Mouse (Mus musculus) hematopoietic stem cell, adult 5-6 weeks (primary cell): ENCODE results near the gene Prpf4. TPM values are rescaled to one million over a fixed set of nuclear protein-coding genes. Genes with fewer than 3 reads are reported as not detected.
A peak's percentile ranks its signal among the peaks of the same experiment; 100 is the strongest.

Source experiments
- ATAC-seq, 2 experiments: fragments of 125-278 bp in 1 of 2; replicated peaks in 1 of 2; 2 replicates each; pipeline ENCODE4 v1.8.0; 2016 to 2017; ENCODE audit warnings: inconsistent platforms in 2 of 2, mild to moderate bottlenecking in 2 of 2, moderate number of reproducible peaks in 2 of 2, low read depth in 1 of 2, moderate TSS enrichment in 1 of 2; ENCODE audit not compliant: low FRiP score in 2 of 2, poor library complexity in 2 of 2, severe bottlenecking in 2 of 2, insufficient read depth in 1 of 2, low TSS enrichment in 1 of 2
- total RNA-seq: library from RNA; stranded (forward); fragments of 172-1452, 232-1000 nt; gene quantifications from 2 replicates; pipeline ENCODE4 v1.2.3, GENCODE M21; 2017

The Prpf4 gene
- 18.6 and 19.6 TPM in 2 replicates for total RNA-seq

GRCm38 (mm10) chr4:62408601-62409282, at the start of gene Prpf4, which contains the start of gene Cdc26:
Prpf4 (plus strand) TSS chr4:62408797.
Cdc26 (minus strand) TSS chr4:62408642.
- ATAC-seq, result peak; percentile 97

- ATAC-seq, result no peak
Observed at GRCm38 (mm10) chr4:62359256-62359775, 49.3 kb upstream of the Prpf4 start.

- peak; percentile 97 to 98 for ATAC-seq
Observed at GRCm38 (mm10) chr4:62360088-62360804, 48.4 kb upstream of the Prpf4 start, which contains the start of the genes Fkbp15 and Slc31a1. Fkbp15 (minus strand) TSS chr4:62360548. Slc31a1 (plus strand) TSS chr4:62360727.

DNA sequence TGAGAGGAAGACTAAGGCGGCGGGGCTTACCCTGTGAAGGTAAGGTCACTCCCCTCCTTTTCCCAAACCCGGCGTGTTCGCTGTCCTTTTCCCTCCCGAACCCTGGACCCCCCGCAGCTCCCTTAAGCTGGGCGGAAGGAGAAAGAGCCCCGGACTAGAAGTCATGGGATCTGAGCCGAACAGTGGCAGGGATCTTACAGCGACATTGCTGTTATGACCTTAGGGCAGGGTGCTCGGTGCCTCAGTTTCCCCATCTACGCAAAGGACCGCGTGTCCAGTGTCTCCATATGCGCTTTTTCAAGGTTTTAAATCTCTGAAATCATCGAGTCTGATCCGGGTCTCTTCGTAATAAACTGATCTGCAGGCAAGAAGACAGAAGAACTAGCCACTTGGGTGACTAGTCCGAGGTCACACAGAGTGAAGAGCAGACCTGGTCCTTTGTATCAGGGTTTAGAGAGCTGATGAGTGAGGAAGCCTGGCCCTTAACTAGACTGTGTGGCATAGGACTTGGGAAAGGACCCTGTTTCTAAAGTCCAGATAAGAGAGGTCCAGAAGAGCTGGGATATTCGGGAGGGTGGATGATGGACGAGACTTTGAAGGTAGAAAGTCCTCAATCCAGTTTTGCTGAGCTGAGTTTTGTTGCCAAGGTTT, 47.7 kb upstream of the Prpf4 start:
- no peak for ATAC-seq

DNA sequence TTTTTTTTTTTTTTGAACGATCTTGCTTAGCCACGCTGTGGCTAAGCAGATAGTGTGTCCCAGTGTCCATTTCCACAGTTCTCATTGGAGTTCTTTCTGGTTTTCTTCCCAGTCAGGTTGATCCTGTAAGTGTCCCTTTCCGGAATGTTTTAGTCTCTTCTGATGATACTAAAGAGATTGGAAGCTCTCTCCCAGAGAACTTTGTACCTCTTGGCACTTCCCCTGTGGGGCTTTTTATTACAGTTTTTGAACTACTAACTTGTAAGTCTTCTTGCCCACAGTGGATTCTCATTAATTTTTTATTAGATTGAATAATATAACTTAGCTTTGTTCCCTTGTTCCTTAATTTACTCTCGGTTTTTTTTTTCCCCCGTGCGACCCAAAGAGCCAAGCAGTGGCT, 47.0 kb upstream of the Prpf4 start:
- ATAC-seq, result no peak

DNA sequence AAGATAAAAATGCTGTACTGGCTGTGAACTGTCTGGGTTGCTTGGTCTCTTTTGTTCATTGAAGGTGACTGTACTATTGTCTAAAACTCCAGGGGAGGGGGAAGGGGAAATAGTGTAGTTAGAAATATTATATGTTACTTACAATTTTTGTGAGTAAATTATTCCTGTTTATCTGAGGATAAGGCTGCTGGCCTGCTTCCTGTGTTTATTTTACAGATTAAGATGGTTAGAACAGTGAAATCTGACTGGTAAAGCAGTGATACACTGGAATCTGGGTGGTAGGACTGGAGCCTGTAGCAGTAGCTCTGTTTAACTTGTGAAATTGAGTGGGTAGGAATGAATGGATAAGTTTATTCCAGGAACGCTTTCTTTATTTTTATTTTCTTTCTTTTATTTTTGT, 46.6 kb upstream of the Prpf4 start:
- ATAC-seq, result no peak

GRCm38 (mm10) chr4:62362437-62362836, 46.2 kb upstream of the Prpf4 start:
- no peak for ATAC-seq

DNA sequence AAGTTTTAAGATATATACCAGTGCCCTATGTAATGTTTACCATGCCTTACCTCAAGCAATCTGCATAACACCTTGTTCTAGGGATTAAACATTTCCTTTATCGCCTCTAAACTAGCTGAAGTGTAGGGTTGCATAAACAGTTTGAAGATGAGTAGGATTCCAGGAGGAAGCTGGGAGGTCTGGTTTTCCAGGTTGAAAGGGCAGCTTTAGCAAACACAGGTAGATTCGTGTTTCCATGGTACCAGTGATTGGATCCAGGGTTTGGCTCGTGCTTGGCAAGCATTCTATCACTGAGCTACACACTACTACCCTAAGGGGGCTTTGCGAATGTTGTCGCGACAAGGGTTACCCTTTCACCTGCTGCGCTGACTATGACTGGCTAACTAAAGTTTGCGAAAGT, 44.3 kb upstream of the Prpf4 start:
- ATAC-seq, result no peak

GRCm38 (mm10) chr4:62366291-62366690, 42.3 kb upstream of the Prpf4 start:
- no peak for ATAC-seq

DNA sequence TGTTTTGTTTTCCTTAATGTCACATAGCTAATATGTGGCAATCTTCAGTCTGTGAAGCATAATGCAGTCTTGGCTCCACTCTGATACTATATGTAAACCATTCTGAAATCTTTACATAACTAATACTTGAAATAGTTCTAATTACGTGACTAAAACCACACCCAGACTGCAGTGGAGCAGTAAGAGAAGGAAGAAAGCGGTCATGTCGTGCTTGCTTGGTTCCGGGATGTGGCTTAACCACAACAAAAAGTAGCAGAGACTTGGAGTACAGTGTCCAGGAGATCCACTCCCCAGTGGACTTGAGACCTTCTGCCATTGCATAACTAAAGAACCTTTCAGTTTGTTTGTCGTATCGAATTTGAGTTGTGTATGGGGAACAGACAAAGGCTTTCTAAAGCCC, 41.0 kb upstream of the Prpf4 start:
- ATAC-seq, result peak; percentile 69 to 90

DNA sequence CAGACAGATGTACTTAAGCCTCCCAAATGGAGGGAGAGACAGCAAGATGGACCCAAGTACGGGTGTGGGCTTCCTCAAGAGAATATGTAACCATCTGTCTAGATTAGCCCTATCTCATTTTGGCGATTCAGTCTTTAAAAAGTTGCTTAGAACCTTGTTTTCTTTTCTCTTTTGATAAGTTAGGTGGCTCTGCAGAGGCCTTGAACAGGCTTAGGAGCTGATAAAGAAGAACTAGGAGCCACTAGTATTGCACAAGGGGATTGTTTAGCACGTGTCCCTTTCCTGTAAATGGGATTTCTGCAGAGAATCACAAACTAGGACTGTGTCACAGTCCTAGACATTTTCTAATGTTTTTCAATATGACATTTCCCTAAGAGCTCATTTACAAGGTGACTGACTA, 39.5 kb upstream of the Prpf4 start:
- ATAC-seq, result no peak

- no peak for ATAC-seq
Observed at GRCm38 (mm10) chr4:62372410-62372809, 36.2 kb upstream of the Prpf4 start.

GRCm38 (mm10) chr4:62372818-62373520, 35.6 kb upstream of the Prpf4 start:
- 0 out of 4 replicates have a peak, but pooled peaks of 1 of the 2 experiments have one; percentile 10 for ATAC-seq

DNA sequence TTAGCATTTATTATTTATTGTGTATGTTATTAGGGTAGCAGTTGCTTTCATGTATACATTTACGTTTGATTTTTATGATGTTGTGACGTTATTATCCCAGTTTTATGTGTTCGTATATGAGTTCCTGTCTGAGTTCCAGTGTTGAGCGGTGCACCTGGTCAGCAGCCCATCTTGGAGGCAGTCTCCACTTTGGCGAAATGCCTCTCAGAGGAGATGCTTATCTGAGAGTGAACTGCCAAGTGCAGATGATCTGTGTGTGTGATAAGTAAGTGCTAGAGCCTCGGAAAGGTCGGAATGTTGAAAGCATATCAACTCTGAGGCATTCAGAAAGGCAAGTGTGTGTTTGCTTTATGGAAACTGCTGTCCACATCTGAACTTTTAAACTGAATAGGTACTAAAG, 34.9 kb upstream of the Prpf4 start:
- ATAC-seq, result no peak

- no peak for ATAC-seq
Observed at GRCm38 (mm10) chr4:62374342-62374741, 34.3 kb upstream of the Prpf4 start.

- ATAC-seq, result no peak
Observed at GRCm38 (mm10) chr4:62376123-62376522, 32.5 kb upstream of the Prpf4 start.

DNA sequence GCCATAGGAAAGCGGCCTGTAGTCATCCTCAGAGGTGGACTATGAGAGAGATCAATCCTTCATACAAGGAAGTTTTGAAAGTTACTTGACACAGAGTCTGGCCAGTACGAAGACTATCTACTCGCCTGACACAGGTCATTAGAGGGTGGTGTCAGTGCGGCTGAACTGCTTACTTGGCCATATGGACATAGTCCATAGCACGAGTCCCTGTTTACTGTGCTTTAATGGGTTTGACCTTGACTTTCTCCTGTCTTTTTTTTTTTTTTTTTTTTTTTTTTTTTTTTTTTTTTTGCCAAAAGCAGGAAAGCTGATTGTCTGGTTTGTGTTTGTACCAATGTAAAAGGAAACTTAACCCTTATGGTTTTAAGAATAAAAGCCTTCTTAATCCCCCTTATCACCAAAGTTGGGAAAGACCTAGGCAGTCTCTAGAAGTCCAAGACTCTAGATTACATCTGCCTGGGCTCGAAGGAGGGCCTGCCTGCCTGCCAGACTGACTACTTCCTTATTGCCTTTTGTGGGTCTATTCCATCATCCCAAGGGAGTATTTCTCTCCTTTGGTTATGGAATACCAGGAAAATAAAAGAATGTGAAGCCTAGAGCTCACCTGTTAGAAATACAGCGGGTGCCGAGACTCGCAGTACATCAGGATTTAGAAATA, 28.7 kb upstream of the Prpf4 start:
- no peak for ATAC-seq
